Mouse (Mus musculus): ENCODE measurements at regions not wholly inside any gene's neighbourhood (a gene's known extent, or its start where the extent isn't known, plus 50 kb on each side); places are given as distances from the start of the nearest gene placed in this dataset.

DNA sequence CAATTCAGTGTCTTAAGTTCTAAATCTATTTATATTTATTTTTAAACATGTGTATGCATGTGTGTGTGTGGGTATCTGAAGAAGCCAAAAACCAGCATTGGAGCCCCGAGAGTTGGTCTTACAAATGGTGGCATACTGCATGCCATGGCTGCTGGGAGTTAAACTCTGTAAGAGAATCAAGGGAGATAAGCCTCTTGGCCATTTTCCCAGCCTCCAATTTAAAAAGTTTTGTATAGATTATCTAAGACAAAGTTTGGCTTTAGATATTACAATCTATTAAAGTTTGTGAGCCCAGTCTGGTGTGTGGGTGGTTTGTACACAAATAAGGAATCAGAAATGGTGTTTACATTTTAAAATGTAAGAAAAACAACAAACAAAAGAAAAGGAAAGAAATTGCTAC, 343.2 kb upstream of the Marcks start:
- TF ChIP-seq CTCF (IDR thresholded peaks at IDR 0.05; ENCODE audit: low read depth, low read length), result no peak
- TF ChIP-seq GATA1 (IDR thresholded peaks at IDR 0.05; ENCODE audit: borderline replicate concordance, low read length), result no peak
- TF ChIP-seq TAL1 (conservative IDR thresholded peaks at IDR 0.05; ENCODE audit: low read depth, low read length), result no peak
- no peak for TF ChIP-seq GATA2 (IDR thresholded peaks at IDR 0.05; ENCODE audit: borderline replicate concordance, low read depth, low read length)

Measured in G1E (cell line).